Mouse (Mus musculus) megakaryocyte, embryonic 14.5 days (primary cell): ENCODE measurements at regions not wholly inside any gene's neighbourhood (a gene's known extent, or its start where the extent isn't known, plus 50 kb on each side); places are given as distances from the start of the nearest gene placed in this dataset.

ENCODE experiments used
- FLI1 ChIP-seq: IDR thresholded peaks from 2 replicates; pipeline ENCODE4 v1.6.1; 2012; ENCODE audit warnings: low read length, inconsistent platforms, mixed read lengths
- GATA1 ChIP-seq: IDR thresholded peaks from 3 replicates; pipeline ENCODE4 v1.6.1; 2012; ENCODE audit warnings: mixed read lengths, low read length, inconsistent platforms, borderline replicate concordance

- TF ChIP-seq GATA1 (no peak), FLI1 (no peak)
These were observed 111.2 kb downstream of the Car2 start for GRCm38 (mm10) chr3:14997241-14997640.
